Mouse (Mus musculus) midbrain, embryonic 10.5 days (tissue): Measurements from ENCODE around the gene Apeh. TPM values are rescaled to one million over a fixed set of nuclear protein-coding genes. Genes with fewer than 3 reads are reported as not detected.

ENCODE experiments used
- DNase-seq: peaks from one replicate; pipeline ENCODE4 v3.0.0-alpha.2; 2017; ENCODE audit warnings: low spot score
- H3K27ac ChIP-seq: fragments of 300-500 bp; sonication (generic); replicated peaks from 2 replicates; pipeline ENCODE4 v1.5.1; 2016; ENCODE audit warnings: mild to moderate bottlenecking
- H3K27me3 ChIP-seq: fragments of 300-500 bp; sonication (generic); 2 replicates; pipeline ENCODE4 v1.6.1; 2016; ENCODE audit warnings: low read depth, mild to moderate bottlenecking; ENCODE audit not compliant: poor library complexity, severe bottlenecking
- H3K36me3 ChIP-seq: fragments of 300-500 bp; sonication (generic); 2 replicates; pipeline ENCODE4 v1.6.1; 2016; ENCODE audit warnings: mild to moderate bottlenecking, moderate library complexity
- H3K4me1 ChIP-seq: fragments of 300-500 bp; sonication (generic); 2 replicates; pipeline ENCODE4 v1.6.1; 2016
- H3K4me3 ChIP-seq: fragments of 300-500 bp; sonication (generic); 2 replicates; pipeline ENCODE4 v1.5.1; 2016; ENCODE audit warnings: mild to moderate bottlenecking, moderate library complexity
- H3K9me3 ChIP-seq: fragments of 300-500 bp; sonication (generic); replicated peaks from 2 replicates; pipeline ENCODE4 v1.6.1; 2016; ENCODE audit warnings: mild to moderate bottlenecking
- WGBS: fragments of 180-500 bp; shearing (Covaris S2); methylation state at CpG from one replicate; pipeline ENCODE4 v1.1.7; 2016; 5-methylcytosine and 5-hydroxymethylcytosine counted together
- polyA plus RNA-seq: library from polyadenylated mRNA; unstranded; fragments of >200 nt; fragmentation: Nextera tagmentation; extraction: Ambion mirVana; gene quantifications from 2 replicates; pipeline ENCODE4 v1.2.1, GENCODE M21; 2016

Gene Apeh
- polyA plus RNA-seq, 1 experiment from 2014 or later, result 71.2 TPM

- no peaks in the 10 kb centered on the region for H3K27me3 ChIP-seq
- H3K27ac ChIP-seq, result no peak overlapping the region
- no peaks in the 10 kb centered on the region; the same call in 1 of the 2 replicates for H3K36me3 ChIP-seq
- H3K4me3 ChIP-seq, result no peak overlapping the region
- no peaks in the 10 kb centered on the region for H3K9me3 ChIP-seq
- 87% methylated on average over 5 of the region's 5 CpGs for WGBS
- DNase-seq, result no peak
- H3K4me1 ChIP-seq, result 0 out of 2 replicates have a peak, but pooled peaks cover 4% of the 10 kb centered on the region
These were observed 37.1 kb upstream of the Apeh start for GRCm38 (mm10) chr9:108131502-108131901.

- H3K27me3 ChIP-seq, result no peaks in the 10 kb centered on the region
- no peak for DNase-seq
- 84% methylated on average over 13 of the region's 13 CpGs for WGBS
- no peak overlapping the region for H3K27ac ChIP-seq
- H3K4me1 ChIP-seq, result 0 out of 2 replicates have a peak, but pooled peaks cover 4% of the 10 kb centered on the region
- peaks cover 10% of the 10 kb centered on the region; the same call in 1 of the 2 replicates for H3K36me3 ChIP-seq
- H3K9me3 ChIP-seq, result no peaks in the 10 kb centered on the region
- H3K4me3 ChIP-seq, result no peak overlapping the region
These were observed 34.9 kb upstream of the Apeh start for GRCm38 (mm10) chr9:108129042-108129948.

GRCm38 (mm10) chr9:108128248-108128647 is 33.8 kb upstream of the Apeh start:
- 86% methylated on average over 11 of the region's 11 CpGs for WGBS

GRCm38 (mm10) chr9:108126436-108127180 is 32.2 kb upstream of the Apeh start:
- Histone ChIP-seq H3K4me1 (no peaks in the 10 kb centered on the region), H3K36me3 (peaks cover 10% of the 10 kb centered on the region; the same call in 1 of the 2 replicates), H3K27ac (peak overlapping the region; percentile 33; the same call in 1 of the 2 replicates), H3K27me3 (no peaks in the 10 kb centered on the region), H3K4me3 (no peak overlapping the region), H3K9me3 (no peaks in the 10 kb centered on the region)
- DNase-seq, result no peak
- 87% methylated on average over 17 of the region's 17 CpGs for WGBS

More at GRCm38 (mm10) chr9:108128248-108128647, 33.8 kb upstream of the Apeh start:
- H3K9me3 ChIP-seq, result no peaks in the 10 kb centered on the region
- no peak for DNase-seq
- 0 out of 2 replicates have a peak, but pooled peaks cover under 1% of the 10 kb centered on the region for H3K4me1 ChIP-seq
- H3K36me3 ChIP-seq, result peaks cover 10% of the 10 kb centered on the region; the same call in 1 of the 2 replicates
- no peak overlapping the region; the same call in 1 of the 2 replicates for H3K27ac ChIP-seq
- H3K27me3 ChIP-seq, result no peaks in the 10 kb centered on the region
- H3K4me3 ChIP-seq, result no peak overlapping the region

- no peaks in the 10 kb centered on the region for H3K27me3 ChIP-seq
- 89% methylated on average over 8 of the region's 8 CpGs for WGBS
- peaks cover 10% of the 10 kb centered on the region; the same call in 1 of the 2 replicates for H3K36me3 ChIP-seq
- H3K9me3 ChIP-seq, result no peaks in the 10 kb centered on the region
- DNase-seq, result no peak
- H3K4me1 ChIP-seq, result no peaks in the 10 kb centered on the region
- H3K27ac ChIP-seq, result no peak overlapping the region
- H3K4me3 ChIP-seq, result no peak overlapping the region
These were observed 31.3 kb upstream of the Apeh start for GRCm38 (mm10) chr9:108125731-108126130.

- Histone ChIP-seq H3K4me3 (no peak overlapping the region), H3K36me3 (peaks cover 10% of the 10 kb centered on the region; the same call in 1 of the 2 replicates), H3K4me1 (peaks cover 9% of the 10 kb centered on the region; the same call in 1 of the 2 replicates), H3K27me3 (no peaks in the 10 kb centered on the region), H3K27ac (no peak overlapping the region), H3K9me3 (no peaks in the 10 kb centered on the region)
- 79% methylated on average over 4 of the region's 4 CpGs for WGBS
- DNase-seq, result no peak
These were observed 29.5 kb upstream of the Apeh start for GRCm38 (mm10) chr9:108123916-108124315.

GRCm38 (mm10) chr9:108121170-108121969 is 27.0 kb upstream of the Apeh start:
- no peak overlapping the region for H3K27ac ChIP-seq
- 92% methylated on average over 10 of the region's 10 CpGs for WGBS
- peaks cover 2% of the 10 kb centered on the region; the same call in 1 of the 2 replicates for H3K27me3 ChIP-seq
- H3K9me3 ChIP-seq, result no peaks in the 10 kb centered on the region
- no peak for DNase-seq
- H3K36me3 ChIP-seq, result peaks cover 20% of the 10 kb centered on the region
- H3K4me1 ChIP-seq, result peaks cover 15% of the 10 kb centered on the region
- H3K4me3 ChIP-seq, result no peak overlapping the region

- Histone ChIP-seq H3K27ac (0 out of 2 replicates have a peak overlapping the region, but pooled peaks have one; percentile 17), H3K9me3 (no peaks in the 10 kb centered on the region), H3K4me3 (no peak overlapping the region), H3K4me1 (peaks cover 15% of the 10 kb centered on the region), H3K36me3 (peaks cover 22% of the 10 kb centered on the region), H3K27me3 (peaks cover 9% of the 10 kb centered on the region)
- WGBS, result 93% methylated on average over 8 of the region's 8 CpGs
- DNase-seq, result no peak
These were observed 26.3 kb upstream of the Apeh start for GRCm38 (mm10) chr9:108120671-108121070.

- H3K4me1 ChIP-seq, result peaks cover 15% of the 10 kb centered on the region
- no peak for DNase-seq
- WGBS, result 64% methylated on average over 11 of the region's 11 CpGs
- no peak overlapping the region for H3K4me3 ChIP-seq
- H3K9me3 ChIP-seq, result no peaks in the 10 kb centered on the region
- H3K27ac ChIP-seq, result no peak overlapping the region
- peaks cover 24% of the 10 kb centered on the region for H3K36me3 ChIP-seq
- peaks cover 16% of the 10 kb centered on the region for H3K27me3 ChIP-seq
These were observed 25.5 kb upstream of the Apeh start for GRCm38 (mm10) chr9:108119891-108120411.

GRCm38 (mm10) chr9:108117143-108117542 is 22.7 kb upstream of the Apeh start:
- no peak overlapping the region for H3K4me3 ChIP-seq
- H3K27me3 ChIP-seq, result peaks cover 44% of the 10 kb centered on the region
- peaks cover 49% of the 10 kb centered on the region for H3K36me3 ChIP-seq
- WGBS, result 55% methylated on average over 4 of the region's 4 CpGs
- peaks cover 15% of the 10 kb centered on the region for H3K4me1 ChIP-seq
- no peak for DNase-seq
- H3K27ac ChIP-seq, result peak overlapping the region; percentile 43; the same call in 1 of the 2 replicates
- no peaks in the 10 kb centered on the region for H3K9me3 ChIP-seq

GRCm38 (mm10) chr9:108115290-108116077 is 21.1 kb upstream of the Apeh start:
- 73% methylated on average over 43 of the region's 43 CpGs for WGBS
- H3K27me3 ChIP-seq, result peaks cover 61% of the 10 kb centered on the region
- H3K36me3 ChIP-seq, result peaks cover 55% of the 10 kb centered on the region

More at GRCm38 (mm10) chr9:108115290-108116077, 21.1 kb upstream of the Apeh start:
- H3K4me3 ChIP-seq, result no peak overlapping the region
- H3K27ac ChIP-seq, result no peak overlapping the region
- H3K4me1 ChIP-seq, result peaks cover 29% of the 10 kb centered on the region
- no peak for DNase-seq
- H3K9me3 ChIP-seq, result no peaks in the 10 kb centered on the region
